Mouse (Mus musculus) 416B (cell line): Measurements from ENCODE around the gene Olfr354.

Source experiments
- DNase-seq: peaks from one replicate; pipeline ENCODE4 v3.0.0; 2011; ENCODE audit warnings: low read depth

Gene Olfr354

DNA sequence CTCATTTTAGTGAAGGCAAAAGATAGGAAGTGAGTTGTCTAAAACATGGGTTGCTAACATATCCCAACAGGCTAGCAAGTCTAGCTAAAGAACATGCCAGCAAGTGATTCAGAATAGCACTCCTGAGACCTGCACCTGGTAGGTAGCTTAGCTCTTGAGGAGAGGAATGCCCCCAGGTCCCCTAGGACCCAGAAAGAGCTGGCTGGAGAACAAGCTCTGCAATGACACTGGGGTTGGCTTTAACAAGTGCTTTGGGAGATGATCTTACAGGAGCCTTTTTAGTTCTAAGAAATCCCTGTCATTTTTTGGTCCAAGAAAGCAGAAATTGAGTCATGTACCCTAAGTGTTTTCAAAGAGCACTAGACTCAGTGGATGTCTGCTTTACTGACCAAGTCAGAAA, at the start of gene Olfr354:
TSS of gene Olfr354 (plus strand) at position 301 of the 400 bp plus-strand sequence.
- DNase-seq, result no peak

DNA sequence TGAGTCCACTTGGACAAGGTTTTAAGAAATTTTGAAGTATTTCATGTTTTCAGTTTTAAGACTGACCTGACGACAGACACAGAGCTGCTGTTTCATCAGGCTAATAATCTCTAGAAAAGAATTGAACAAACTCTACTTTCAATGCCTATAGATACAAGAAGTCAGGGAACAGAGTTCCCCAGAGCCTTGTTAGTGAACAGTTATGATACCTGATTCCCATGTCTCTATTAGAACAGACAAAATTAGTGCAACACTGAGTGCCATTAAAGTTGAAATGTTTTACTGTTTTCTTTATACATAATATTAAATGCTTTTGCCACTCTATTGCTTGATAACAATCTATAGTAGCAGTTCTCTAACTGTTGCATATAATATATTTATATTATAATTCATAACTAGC, 42.9 kb upstream of the Olfr354 start, which contains the start of gene Olfr351:
TSS of gene Olfr351 (minus strand) at position 101 of the 400 bp plus-strand sequence.
- DNase-seq, result no peak

DNA sequence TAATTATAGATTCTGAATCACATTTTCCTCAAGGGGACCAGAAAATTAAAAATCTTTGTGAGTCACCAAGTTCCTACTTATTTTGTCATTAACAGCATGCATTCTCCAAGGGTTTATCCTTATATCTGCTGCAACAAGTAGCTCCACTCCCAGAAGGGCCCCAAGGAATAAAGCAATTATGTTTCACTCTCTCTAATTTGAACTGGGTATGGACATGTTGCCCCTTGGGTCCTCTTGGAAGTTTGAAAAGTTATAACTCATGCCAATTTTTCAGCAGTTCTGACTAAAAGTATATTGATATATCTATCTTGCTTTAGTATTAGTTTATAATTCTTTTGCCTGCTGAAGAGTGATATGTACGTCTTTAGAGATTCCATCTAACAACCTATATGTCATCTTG, 37.3 kb upstream of the Olfr354 start, which contains the start of gene Olfr352:
TSS of gene Olfr352 (plus strand) at position 301 of the 400 bp plus-strand sequence.
- no peak for DNase-seq

DNA sequence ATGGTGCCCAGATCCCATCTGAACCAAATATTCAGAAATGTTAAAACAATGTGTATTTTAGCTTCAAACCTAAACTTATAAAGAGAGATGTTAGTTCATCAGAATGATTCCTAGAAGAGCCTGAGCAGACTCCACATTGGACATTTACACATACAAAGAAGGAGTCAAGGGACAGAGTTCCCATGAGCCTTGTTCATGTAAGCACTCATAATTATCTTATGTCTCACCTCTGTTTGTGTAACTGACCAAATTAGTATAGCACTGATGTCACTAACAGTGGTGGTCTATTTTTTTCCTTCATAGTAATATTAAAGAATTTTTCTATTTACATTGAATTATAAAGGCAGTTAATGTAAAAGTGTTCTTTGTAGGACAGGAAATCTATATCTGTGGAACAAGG, 12.6 kb upstream of the Olfr354 start, which contains the start of gene Olfr353:
TSS of gene Olfr353 (minus strand) at position 101 of the 400 bp plus-strand sequence.
- DNase-seq, result no peak

DNA sequence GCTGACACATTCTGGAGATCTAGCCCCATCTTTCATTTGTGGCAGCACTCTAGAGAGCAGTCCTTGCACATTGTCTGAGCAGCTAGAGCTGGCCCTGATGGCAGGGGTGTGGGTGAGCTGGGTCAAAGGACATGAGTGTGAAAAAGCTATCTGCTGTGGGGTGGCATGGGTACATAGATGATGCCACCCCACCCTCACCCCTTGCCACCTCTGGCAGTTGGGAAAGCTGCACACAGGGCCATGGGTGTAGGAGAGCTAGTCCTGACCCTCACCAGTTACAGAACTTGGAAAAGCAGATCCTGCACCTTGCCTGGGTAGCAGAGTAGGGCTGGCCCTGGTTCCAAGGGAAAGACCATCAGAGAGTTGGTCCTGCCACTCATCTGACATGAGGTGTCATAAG, 8.4 kb upstream of the Olfr354 start:
- DNase-seq, result no peak

DNA sequence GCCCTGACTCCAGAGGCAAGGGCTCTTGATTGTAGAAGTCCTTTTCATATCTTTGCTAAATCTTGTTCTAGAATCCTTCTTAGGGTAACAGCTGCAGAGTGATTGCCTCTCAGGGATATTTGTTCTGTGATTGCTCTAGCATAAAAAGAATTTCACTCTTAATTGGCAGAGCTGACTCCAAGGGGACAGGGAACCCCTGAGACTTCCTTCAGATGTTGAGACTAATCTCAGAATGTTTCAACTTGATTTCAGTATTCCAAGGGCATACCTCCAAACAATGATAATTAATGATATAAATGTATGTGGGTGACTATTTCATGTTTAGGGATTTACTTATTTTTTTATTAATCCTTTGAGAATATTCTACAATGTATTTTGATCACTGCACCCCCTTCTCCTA, 23.3 kb downstream of the Olfr354 start, which contains the start of gene Olfr355:
TSS of gene Olfr355 (minus strand) at position 101 of the 400 bp plus-strand sequence.
- DNase-seq, result no peak

DNA sequence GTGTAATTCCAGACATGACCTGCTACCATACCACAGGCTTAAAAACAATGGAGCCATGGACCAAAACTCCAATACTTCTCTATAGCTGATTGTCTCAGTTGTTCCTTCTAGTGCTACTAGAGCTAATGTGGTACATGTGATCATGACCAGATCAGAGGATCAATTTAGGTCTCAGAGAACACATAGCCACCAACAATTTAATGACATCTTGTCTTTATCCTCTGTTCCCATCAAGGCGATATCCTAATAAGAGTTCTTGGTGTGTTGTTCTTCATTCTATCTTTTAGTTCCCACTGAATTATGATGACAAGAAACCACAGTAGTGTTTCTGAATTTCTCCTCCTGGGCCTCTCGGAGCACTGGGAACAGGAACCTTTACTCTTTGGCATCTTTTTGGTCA, 31.3 kb downstream of the Olfr354 start, which contains the start of gene Olfr356:
TSS of gene Olfr356 (plus strand) at position 301 of the 400 bp plus-strand sequence.
- no peak for DNase-seq
